Mouse (Mus musculus) kidney, adult 2 months (tissue): ENCODE results near the gene Top2a. TPM values are rescaled to one million over a fixed set of nuclear protein-coding genes. Genes with fewer than 3 reads are reported as not detected.
A peak's percentile ranks its signal among the peaks of the same experiment; 100 is the strongest.

Experiments
- DNase-seq: peaks from one replicate; pipeline ENCODE4 v3.0.0; 2021
- H3K27ac ChIP-seq: fragments of 200-500 bp; 2 replicates; pipeline ENCODE4 v1.5.1; 2012; ENCODE audit warnings: low read depth, low read length, control low read depth, inconsistent platforms; ENCODE audit not compliant: insufficient read depth
- H3K27me3 ChIP-seq: fragments of 200-500 bp; replicated peaks from 2 replicates; pipeline ENCODE4 v1.6.1; 2012; ENCODE audit warnings: mild to moderate bottlenecking, moderate library complexity, low read length, inconsistent platforms; ENCODE audit not compliant: control insufficient read depth, insufficient read depth
- H3K36me3 ChIP-seq: fragments of 200-500 bp; 2 replicates; pipeline ENCODE4 v1.6.1; 2012; ENCODE audit warnings: mild to moderate bottlenecking, moderate library complexity, low read length, inconsistent platforms; ENCODE audit not compliant: control insufficient read depth, insufficient read depth
- H3K4me1 ChIP-seq: fragments of 200-500 bp; 2 replicates; pipeline ENCODE4 v1.6.1; 2011; ENCODE audit warnings: low read length; ENCODE audit not compliant: control insufficient read depth, insufficient read depth
- H3K4me3 ChIP-seq: fragments of 200-500 bp; 2 replicates; pipeline ENCODE4 v1.5.1; 2011; ENCODE audit warnings: mild to moderate bottlenecking, low read depth, low read length, control low read depth; ENCODE audit not compliant: insufficient read depth
- CTCF ChIP-seq: fragments of 200-500 bp; conservative IDR thresholded peaks from 2 replicates; pipeline ENCODE4 v1.5.1; 2011; ENCODE audit warnings: low read depth, mild to moderate bottlenecking, control low read depth, low read length, moderate library complexity, mixed read lengths; ENCODE audit not compliant: insufficient read depth, insufficient read length
- POLR2A ChIP-seq: fragments of 200-500 bp; IDR thresholded peaks from one replicate; pipeline ENCODE4 v1.6.1; 2011; ENCODE audit warnings: low read depth, low read length, control low read depth
- WGBS: fragments of 180-500 bp; shearing (Covaris S2); methylation state at CpG from one replicate; pipeline ENCODE4 v1.1.7; 2018; 5-methylcytosine and 5-hydroxymethylcytosine counted together
- polyA plus RNA-seq: library from polyadenylated mRNA; depleted of rRNA; stranded (reverse); fragments of >200 nt; gene quantifications from 2 replicates; pipeline ENCODE4 v1.2.3, GENCODE M21; 2012

Gene Top2a
- polyA plus RNA-seq, 1 experiment, result 0.72 TPM

- Histone ChIP-seq H3K27me3 (no peaks in the 10 kb centered on the region), H3K36me3 (no peaks in the 10 kb centered on the region), H3K4me3 (peak overlapping the region; percentile 34), H3K4me1 (peaks cover 32% of the 10 kb centered on the region), H3K27ac (peak overlapping the region; percentile 74)
- 5% methylated on average over 32 of the region's 32 CpGs for WGBS
- peak; percentile 95 for DNase-seq
- TF ChIP-seq CTCF, result no peak
- TF ChIP-seq POLR2A, result no peak
Observed at GRCm38 (mm10) chr11:98963191-98964021, 60.6 kb downstream of the Top2a start.

- H3K4me1 ChIP-seq, result peaks cover 32% of the 10 kb centered on the region
- no peaks in the 10 kb centered on the region for H3K27me3 ChIP-seq
- peak; percentile 34 for DNase-seq
- H3K36me3 ChIP-seq, result no peaks in the 10 kb centered on the region
- WGBS, result 44% methylated on average over 12 of the region's 12 CpGs
- H3K27ac ChIP-seq, result peak overlapping the region; percentile 74
- TF ChIP-seq CTCF, result no peak
- TF ChIP-seq POLR2A, result no peak
- H3K4me3 ChIP-seq, result peak overlapping the region; percentile 34
Observed at GRCm38 (mm10) chr11:98962421-98963095, 61.4 kb downstream of the Top2a start.

GRCm38 (mm10) chr11:98961766-98962165, 62.2 kb downstream of the Top2a start:
- Histone ChIP-seq H3K27ac (no peak overlapping the region), H3K4me3 (peak overlapping the region; percentile 87), H3K36me3 (no peaks in the 10 kb centered on the region), H3K4me1 (peaks cover 32% of the 10 kb centered on the region), H3K27me3 (no peaks in the 10 kb centered on the region)
- peak; percentile 19 for DNase-seq
- TF ChIP-seq CTCF, result no peak
- TF ChIP-seq POLR2A, result no peak
- 25% methylated on average over 8 of the region's 8 CpGs for WGBS

DNA sequence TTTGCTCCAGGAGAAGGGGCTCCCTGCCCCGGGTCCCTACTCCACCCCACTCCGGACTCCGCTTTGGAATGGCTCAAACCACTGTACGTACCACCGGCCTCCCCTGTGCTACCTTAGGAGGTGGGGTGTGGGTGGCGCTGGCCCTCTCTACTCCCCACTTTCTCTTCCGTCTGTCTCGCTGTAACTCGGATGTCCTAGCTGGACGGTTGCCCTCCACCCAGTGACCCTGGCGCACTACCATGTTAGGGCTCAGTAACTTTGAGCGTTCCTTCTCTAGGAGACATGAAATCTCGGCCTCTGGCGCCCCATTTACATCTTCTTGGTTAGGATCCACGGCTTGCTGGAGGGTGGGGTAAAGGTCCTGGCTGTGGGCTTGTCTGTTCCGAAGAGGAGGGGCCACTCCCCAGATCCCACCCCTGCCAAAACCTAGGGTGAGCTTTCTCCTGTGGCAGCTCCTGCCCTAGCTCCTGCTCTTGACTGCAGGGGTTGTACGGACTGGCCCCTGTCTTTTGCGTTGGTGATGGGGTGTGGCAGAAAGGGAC, 62.9 kb downstream of the Top2a start:
- peak; percentile 73 for DNase-seq
- peak overlapping the region; percentile 87 for H3K4me3 ChIP-seq
- H3K27ac ChIP-seq, result peak overlapping the region; percentile 75
- H3K36me3 ChIP-seq, result no peaks in the 10 kb centered on the region
- H3K27me3 ChIP-seq, result no peaks in the 10 kb centered on the region
- peaks cover 32% of the 10 kb centered on the region for H3K4me1 ChIP-seq
- no peak for TF ChIP-seq POLR2A
- TF ChIP-seq CTCF, result no peak
- 20% methylated on average over 18 of the region's 18 CpGs for WGBS

GRCm38 (mm10) chr11:98960313-98960906, 63.6 kb downstream of the Top2a start:
- peak overlapping the region; percentile 83 for H3K27ac ChIP-seq
- H3K4me3 ChIP-seq, result peak overlapping the region; percentile 87
- no peaks in the 10 kb centered on the region for H3K27me3 ChIP-seq
- peaks cover 32% of the 10 kb centered on the region for H3K4me1 ChIP-seq
- no peak for TF ChIP-seq CTCF
- no peak for TF ChIP-seq POLR2A
- WGBS, result 4% methylated on average over 52 of the region's 53 CpGs
- DNase-seq, result peak; percentile 82
- no peaks in the 10 kb centered on the region for H3K36me3 ChIP-seq

DNA sequence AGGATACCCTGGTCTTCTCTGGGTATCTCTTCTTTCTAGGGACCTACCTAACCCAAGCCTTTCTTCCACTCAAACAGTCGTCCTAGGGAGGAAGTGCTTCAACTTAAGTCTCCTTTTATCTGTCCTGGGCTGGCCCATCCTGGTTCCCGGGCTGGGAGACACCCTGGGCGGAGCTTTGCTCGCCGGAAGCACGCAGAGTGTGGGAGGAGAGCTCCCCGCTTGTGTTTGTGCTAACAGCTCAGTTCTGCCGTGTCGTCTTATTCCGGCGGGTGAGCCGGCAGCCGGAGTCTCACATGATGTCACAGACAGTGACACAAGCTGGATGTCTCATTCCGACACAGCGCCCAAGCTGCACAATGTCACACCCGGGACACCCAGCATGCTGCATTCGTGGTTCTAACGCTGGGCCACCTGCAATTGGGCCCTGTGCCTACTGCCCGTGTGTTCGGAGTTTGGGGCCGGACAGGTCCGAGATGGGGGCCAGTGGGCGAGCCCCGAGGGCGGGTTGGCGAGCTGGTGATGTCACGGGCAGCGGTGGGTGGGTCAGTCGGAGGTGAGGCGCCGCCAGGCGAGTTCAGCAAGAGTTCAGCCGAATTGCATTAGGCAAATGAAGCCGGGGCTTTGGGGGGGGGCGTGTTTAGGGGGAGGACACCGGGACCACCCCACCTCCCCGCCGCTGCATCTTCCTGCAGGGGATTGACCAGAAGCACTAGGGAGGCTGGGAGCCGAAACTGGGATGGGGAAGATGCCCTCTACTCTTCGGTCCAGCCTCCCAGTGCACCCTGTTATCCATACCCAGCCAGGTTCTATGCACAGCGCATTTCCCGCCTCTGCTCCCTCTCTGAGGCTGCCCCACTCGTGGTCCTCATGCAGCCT, 64.3 kb downstream of the Top2a start:
- Histone ChIP-seq H3K27ac (peak overlapping the region; percentile 83), H3K4me1 (peaks cover 33% of the 10 kb centered on the region), H3K4me3 (peak overlapping the region; percentile 87), H3K27me3 (no peaks in the 10 kb centered on the region), H3K36me3 (no peaks in the 10 kb centered on the region)
- DNase-seq, result peak; percentile 93
- WGBS, result 6% methylated on average over 43 of the region's 43 CpGs
- TF ChIP-seq CTCF (no peak), POLR2A (peak; percentile 85)
